Mouse (Mus musculus) intestine, postnatal 0 days (tissue): ENCODE results near the gene Fads6. TPM values are rescaled to one million over a fixed set of nuclear protein-coding genes. Genes with fewer than 3 reads are reported as not detected.

ENCODE experiments used
- ATAC-seq: fragments of 200-750 bp; cut with Nextera tagmentation; 2 replicates; pipeline ENCODE4 v1.8.0; 2017; ENCODE audit warnings: mild to moderate bottlenecking, moderate TSS enrichment, moderate library complexity
- H3K27ac ChIP-seq: fragments of 300-500 bp; sonication (generic); 2 replicates; pipeline ENCODE4 v1.5.1; 2014; ENCODE audit warnings: mild to moderate bottlenecking, low read depth, low read length, moderate library complexity
- H3K27me3 ChIP-seq: fragments of 300-500 bp; sonication (generic); replicated peaks from 2 replicates; pipeline ENCODE4 v1.6.1; 2014; ENCODE audit warnings: low read length, mixed read lengths; ENCODE audit not compliant: control insufficient read depth, insufficient read depth
- H3K36me3 ChIP-seq: fragments of 300-500 bp; sonication (generic); 2 replicates; pipeline ENCODE4 v1.6.1; 2014; ENCODE audit warnings: mild to moderate bottlenecking, moderate library complexity; ENCODE audit not compliant: control insufficient read depth, insufficient read depth
- H3K4me1 ChIP-seq: fragments of 300-500 bp; sonication (generic); replicated peaks from 2 replicates; pipeline ENCODE4 v1.6.1; 2014; ENCODE audit warnings: antibody characterized with exemption, low read length, mixed read lengths; ENCODE audit not compliant: control insufficient read depth, insufficient read depth
- H3K4me2 ChIP-seq: fragments of 300-500 bp; sonication (generic); replicated peaks from 2 replicates; pipeline ENCODE4 v1.6.1; 2014; ENCODE audit warnings: low read depth, mild to moderate bottlenecking, moderate library complexity
- H3K4me3 ChIP-seq: fragments of 300-500 bp; sonication (generic); 2 replicates; pipeline ENCODE4 v1.5.1; 2014; ENCODE audit warnings: low read depth, low read length
- H3K9ac ChIP-seq: fragments of 300-500 bp; sonication (generic); 2 replicates; pipeline ENCODE4 v1.6.1; 2014; ENCODE audit warnings: mild to moderate bottlenecking, low read depth, low read length
- H3K9me3 ChIP-seq: fragments of 300-500 bp; sonication (generic); 2 replicates; pipeline ENCODE4 v1.6.1; 2016; ENCODE audit warnings: mixed run types; ENCODE audit not compliant: control insufficient read depth
- CTCF ChIP-seq: sonication (generic); IDR thresholded peaks from 2 replicates; pipeline ENCODE4 v1.5.1; 2016; ENCODE audit warnings: low read depth, mild to moderate bottlenecking, control low read depth, antibody characterized with exemption, moderate library complexity
- WGBS: fragments of 180-500 bp; shearing (Covaris S2); extraction: QIAGEN DNeasy Blood & Tissue Kit; methylation state at CpG from one replicate; pipeline ENCODE4 v1.1.7; 2014; 5-methylcytosine and 5-hydroxymethylcytosine counted together
- polyA plus RNA-seq: library from polyadenylated mRNA; unstranded; fragments of >200 nt; fragmentation: Nextera tagmentation; extraction: Ambion mirVana; gene quantifications from 2 replicates; pipeline ENCODE4 v1.2.1, GENCODE M21; 2015

Fads6 gene
- polyA plus RNA-seq, 1 experiment from 2014 or later, result 0.26 TPM

DNA sequence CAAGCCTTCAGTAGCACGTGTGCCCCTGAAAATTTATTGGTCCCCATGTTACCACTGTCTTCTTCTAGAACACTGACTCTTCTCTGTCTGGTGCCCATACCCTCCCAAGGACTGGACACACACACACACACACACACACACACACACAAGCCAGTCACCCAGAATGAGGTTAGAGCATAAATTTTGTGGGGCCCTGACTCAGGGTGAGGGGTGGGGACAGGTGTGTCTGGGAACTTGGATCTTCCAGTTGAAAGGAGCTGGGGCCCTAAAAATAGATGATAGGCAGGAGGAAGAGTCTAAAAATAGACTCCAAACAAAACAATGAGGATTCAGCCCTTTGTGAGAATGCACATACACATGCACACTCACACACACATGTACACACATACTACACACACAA lies 11.3 kb upstream of the Fads6 start:
- no peaks in the 10 kb centered on the region for H3K4me1 ChIP-seq
- no peak overlapping the region for H3K4me3 ChIP-seq
- H3K27ac ChIP-seq, result no peak overlapping the region
- no peak overlapping the region for H3K4me2 ChIP-seq
- ATAC-seq, result no peak
- H3K9ac ChIP-seq, result no peak overlapping the region
- no peaks in the 10 kb centered on the region for H3K9me3 ChIP-seq
- no peak for TF ChIP-seq CTCF
- 71% methylated on average over 1 of the region's 1 CpGs for WGBS
- no peaks in the 10 kb centered on the region for H3K36me3 ChIP-seq
- no peaks in the 10 kb centered on the region; the same call in 1 of the 2 replicates for H3K27me3 ChIP-seq

DNA sequence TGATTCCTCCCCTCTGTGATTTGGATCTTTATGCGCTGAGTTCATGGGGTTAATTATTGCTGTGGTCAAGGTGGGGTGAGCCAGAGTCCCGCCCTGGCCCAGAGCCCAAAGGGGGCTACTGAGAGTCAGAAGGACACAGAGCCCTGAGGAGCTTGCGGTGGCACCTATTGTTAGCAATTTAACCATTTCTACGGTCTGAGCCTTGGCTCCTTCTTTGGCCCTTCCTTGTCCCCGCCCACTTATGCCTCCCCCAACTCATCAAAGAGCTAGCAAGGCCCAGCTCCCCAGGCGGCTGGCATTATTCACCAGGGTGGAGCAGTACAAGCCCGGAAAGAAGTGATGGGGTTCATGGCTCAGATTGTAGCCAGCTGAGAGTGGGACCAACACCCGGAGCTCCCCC lies 9.4 kb upstream of the Fads6 start, which contains the start of gene Otop2:
Otop2 (plus strand) TSS at position 301 of the 400 bp plus-strand sequence.
- H3K27me3 ChIP-seq, result no peaks in the 10 kb centered on the region
- H3K4me2 ChIP-seq, result no peak within 1 kb of the TSS
- WGBS, result 28% methylated on average over 8 of the region's 8 CpGs

DNA sequence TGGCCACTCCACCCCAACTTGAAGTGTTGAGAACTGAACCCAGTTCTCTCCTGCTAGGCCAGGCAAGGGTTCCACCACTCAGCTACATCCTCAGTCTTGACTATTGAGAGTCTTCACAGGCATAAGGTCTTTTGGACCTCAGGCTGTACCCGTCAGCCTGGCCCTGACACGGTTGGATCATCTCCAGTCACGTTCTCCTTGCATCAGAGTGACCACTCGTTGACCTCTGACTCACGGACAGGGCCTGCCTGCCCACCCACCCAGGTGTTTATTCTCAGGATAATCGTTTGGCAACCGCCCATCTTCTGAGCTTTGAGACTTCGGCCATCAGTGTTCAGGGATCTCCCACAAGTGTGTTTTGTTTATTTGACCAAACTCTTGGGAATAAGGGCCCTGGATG lies 5.7 kb upstream of the Fads6 start:
- no peaks in the 10 kb centered on the region for H3K27me3 ChIP-seq
- no peak overlapping the region for H3K4me2 ChIP-seq
- no peak overlapping the region for H3K9ac ChIP-seq
- H3K9me3 ChIP-seq, result no peaks in the 10 kb centered on the region
- no peak overlapping the region for H3K4me3 ChIP-seq
- no peak overlapping the region for H3K27ac ChIP-seq
- H3K36me3 ChIP-seq, result no peaks in the 10 kb centered on the region
- TF ChIP-seq CTCF, result no peak
- H3K4me1 ChIP-seq, result no peaks in the 10 kb centered on the region
- WGBS, result 37% methylated on average over 8 of the region's 8 CpGs
- ATAC-seq, result no peak

More for the DNA sequence above, 9.4 kb upstream of the Fads6 start, which contains the start of gene Otop2:
- no peaks in the 10 kb centered on the region for H3K4me1 ChIP-seq
- no peaks in the 10 kb centered on the region for H3K9me3 ChIP-seq
- ATAC-seq, result no peak
- TF ChIP-seq CTCF, result no peak
- H3K27ac ChIP-seq, result no peak within 1 kb of the TSS
- H3K4me3 ChIP-seq, result no peak within 1 kb of the TSS
- H3K36me3 ChIP-seq, result no peaks in the 10 kb centered on the region
- H3K9ac ChIP-seq, result no peak within 1 kb of the TSS

DNA sequence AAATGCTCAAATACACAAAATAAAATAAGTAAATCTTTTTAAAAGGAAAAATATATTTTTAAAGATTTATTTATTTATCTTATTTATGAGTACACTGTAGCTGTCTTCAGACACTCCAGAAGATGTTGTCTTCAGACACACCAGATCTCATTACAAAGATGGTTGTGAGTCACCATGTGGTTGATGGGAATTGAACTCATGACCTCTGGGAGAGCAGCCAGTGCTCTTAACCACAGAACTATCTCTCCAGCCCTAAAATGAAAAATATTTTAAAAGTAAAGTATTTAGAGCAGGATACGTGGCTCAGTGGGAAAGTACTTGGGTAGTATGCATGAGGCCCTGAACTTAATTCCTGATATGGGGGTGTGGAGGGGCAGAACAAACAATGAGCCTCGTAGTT lies 3.9 kb upstream of the Fads6 start:
- Histone ChIP-seq H3K9me3 (no peaks in the 10 kb centered on the region), H3K9ac (no peak overlapping the region), H3K27ac (no peak overlapping the region), H3K36me3 (no peaks in the 10 kb centered on the region), H3K27me3 (no peaks in the 10 kb centered on the region), H3K4me2 (no peak overlapping the region), H3K4me1 (no peaks in the 10 kb centered on the region; the same call in 1 of the 2 replicates), H3K4me3 (no peak overlapping the region)
- WGBS, result 76% methylated on average over 2 of the region's 2 CpGs
- TF ChIP-seq CTCF, result no peak
- ATAC-seq, result no peak

DNA sequence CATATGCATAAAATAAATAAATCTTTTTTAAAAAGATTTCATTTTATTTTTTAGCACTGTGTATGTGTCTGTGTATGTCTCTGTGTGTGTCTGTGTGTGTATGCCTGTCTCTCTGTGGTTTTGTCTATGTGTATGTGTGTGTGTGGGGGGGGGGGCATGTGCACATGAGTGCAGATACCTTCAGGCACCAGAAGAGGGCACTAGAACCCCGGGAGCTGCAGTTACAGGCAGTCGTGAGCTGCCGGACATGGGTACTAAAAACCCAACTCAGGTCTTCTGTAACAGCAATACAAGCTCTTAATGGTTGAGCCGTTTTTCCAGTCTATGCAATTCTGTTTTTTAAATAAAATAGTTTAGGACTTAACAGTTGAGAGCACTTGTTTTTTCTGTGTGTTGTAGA lies 3.3 kb upstream of the Fads6 start:
- no peak overlapping the region for H3K9ac ChIP-seq
- H3K9me3 ChIP-seq, result no peaks in the 10 kb centered on the region
- H3K4me2 ChIP-seq, result no peak overlapping the region
- no peaks in the 10 kb centered on the region; the same call in 1 of the 2 replicates for H3K4me1 ChIP-seq
- no peaks in the 10 kb centered on the region for H3K36me3 ChIP-seq
- ATAC-seq, result no peak
- H3K4me3 ChIP-seq, result no peak overlapping the region
- H3K27ac ChIP-seq, result no peak overlapping the region
- peak; percentile 10; the same call in 1 of the 2 replicates for TF ChIP-seq CTCF
- H3K27me3 ChIP-seq, result no peaks in the 10 kb centered on the region
- 88% methylated on average over 4 of the region's 4 CpGs for WGBS

DNA sequence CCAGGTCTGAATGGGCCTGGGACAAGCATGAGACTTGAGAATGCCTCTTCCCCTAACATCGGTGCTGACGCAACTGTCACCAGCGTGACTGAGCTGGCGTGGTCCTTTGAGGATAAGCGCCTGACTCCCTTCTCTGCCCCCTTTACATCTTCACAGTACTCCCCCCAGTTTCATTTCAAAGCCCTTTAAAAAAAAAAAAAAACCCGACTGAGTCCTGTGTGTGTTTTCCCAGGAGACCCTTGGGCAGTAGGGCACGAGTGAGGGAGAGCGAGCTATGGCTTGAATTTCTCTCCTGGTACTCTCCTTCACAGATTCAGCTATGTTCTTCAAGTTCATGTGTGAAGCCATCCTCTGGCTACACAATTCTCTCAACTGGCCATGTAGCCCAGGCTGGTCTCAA lies 697 bp upstream of the Fads6 start:
- WGBS, result 79% methylated on average over 8 of the region's 8 CpGs
- Histone ChIP-seq H3K9ac (no peak overlapping the region), H3K27ac (no peak overlapping the region), H3K4me3 (no peak overlapping the region), H3K4me2 (no peak overlapping the region), H3K9me3 (no peaks in the 10 kb centered on the region), H3K27me3 (no peaks in the 10 kb centered on the region), H3K36me3 (no peaks in the 10 kb centered on the region), H3K4me1 (no peaks in the 10 kb centered on the region; the same call in 1 of the 2 replicates)
- no peak for ATAC-seq
- no peak for TF ChIP-seq CTCF
